In genomic region chr15:97458139-97458747, GRCm38 (mm10) we compare ENCODE assay signal across 9 mouse cellular contexts.
DNase-seq lines count a peak whose midpoint lies in the region; ATAC-seq and TF ChIP-seq lines count a peak whose summit lies in the region.
"Had no signal": no experiment of that assay in that cellular context is flagged by ENCODE, and none has a peak within 500 bp of the region (broad histone marks: within the 10 kb centered on the region; RNA-seq: fewer than 3 reads in every experiment).

No protein-coding gene starts in this region.

- peak; percentile 16; the same call in 1 of the 2 replicates for TF ChIP-seq CTCF in spleen, adult 2 months (IDR thresholded peaks at IDR 0.05; ENCODE audit: extremely low read depth, insufficient read depth, insufficient read length, insufficient replicate concordance)

- no peaks in the 10 kb centered on the region for H3K36me3 ChIP-seq in liver, embryonic 11.5 days (ENCODE audit: control insufficient read depth, insufficient read depth, low read length)
- H3K36me3 ChIP-seq in forebrain, embryonic 11.5 days (ENCODE audit: control insufficient read depth, insufficient read depth, low read length): no peaks in the 10 kb centered on the region
- no peaks in the 10 kb centered on the region for H3K36me3 ChIP-seq in limb, embryonic 13.5 days
- H3K36me3 ChIP-seq in spleen, adult 2 months (ENCODE audit: control insufficient read depth, insufficient read depth, low read length): no peaks in the 10 kb centered on the region

- peak; percentile 14; the same call in 1 of the 2 replicates for TF ChIP-seq POLR2A in spleen, adult 2 months (IDR thresholded peaks at IDR 0.05; ENCODE audit: low read depth, low read length)

- no peak overlapping the region for H3K27ac ChIP-seq in liver, embryonic 11.5 days (ENCODE audit: low read depth, low read length)
- no peak overlapping the region for H3K27ac ChIP-seq in forebrain, embryonic 11.5 days (ENCODE audit: low read depth, low read length)
- H3K27ac ChIP-seq in limb, embryonic 13.5 days: no peak overlapping the region
- H3K27ac ChIP-seq in spleen, adult 2 months (ENCODE audit: insufficient read depth, low read length): peak overlapping the region; percentile 99
- H3K27ac ChIP-seq: macrophage had no signal

- H3K9me3 ChIP-seq in liver, embryonic 11.5 days (ENCODE audit: control insufficient read depth, low read length): no peaks in the 10 kb centered on the region
- no peaks in the 10 kb centered on the region for H3K9me3 ChIP-seq in forebrain, embryonic 11.5 days (ENCODE audit: control insufficient read depth, low read length)
- H3K9me3 ChIP-seq in limb, embryonic 13.5 days: no peaks in the 10 kb centered on the region

- no peak for ATAC-seq in liver, embryonic 11.5 days (replicated peaks; ENCODE audit: low FRiP score)
- ATAC-seq in forebrain, embryonic 11.5 days (replicated peaks; ENCODE audit: low FRiP score): no peak
- ATAC-seq in limb, embryonic 13.5 days (ENCODE audit: low FRiP score, low read depth): no peak

- no peak for DNase-seq in liver, embryonic 11.5 days (ENCODE audit: low spot score)
- DNase-seq in liver: no peak
- DNase-seq in forebrain, embryonic 11.5 days (ENCODE audit: low spot score): peak; percentile 35
- peak; percentile 61 to 69 for DNase-seq in spleen, adult 2 months (ENCODE audit: low read depth in 1 of 2, low spot score in 2 of 2)
- DNase-seq in right cerebral cortex, postnatal 10 days (ENCODE audit: low spot score in 2 of 2): no peak
- no peak for DNase-seq in layer of hippocampus, adult 9-10 months (ENCODE audit: low spot score)
- DNase-seq in gastrocnemius, postnatal 14 days: no peak

- no peak overlapping the region for H3K4me3 ChIP-seq in liver, embryonic 11.5 days (ENCODE audit: low read depth, low read length)
- no peak overlapping the region for H3K4me3 ChIP-seq in forebrain, embryonic 11.5 days (ENCODE audit: low read depth, low read length)
- no peak overlapping the region for H3K4me3 ChIP-seq in limb, embryonic 13.5 days
- peak overlapping the region; percentile 52; the same call in 1 of the 2 replicates for H3K4me3 ChIP-seq in spleen, adult 2 months (ENCODE audit: extremely low read depth, insufficient read depth, insufficient read length)

- H3K9ac ChIP-seq in liver, embryonic 11.5 days (ENCODE audit: low read depth, low read length): no peak overlapping the region
- H3K9ac ChIP-seq in forebrain, embryonic 11.5 days (ENCODE audit: low read length): no peak overlapping the region
- no peak overlapping the region for H3K9ac ChIP-seq in limb, embryonic 13.5 days

- H3K4me2 ChIP-seq in liver, embryonic 11.5 days: peak overlapping the region; percentile 26; the same call in 1 of the 2 replicates
- H3K4me2 ChIP-seq in forebrain, embryonic 11.5 days (ENCODE audit: low read depth, low read length, severe bottlenecking): no peak overlapping the region
- peak overlapping the region; percentile 46 for H3K4me2 ChIP-seq in limb, embryonic 13.5 days (replicated peaks)

- WGBS in liver, embryonic 11.5 days: 32% methylated on average over 17 of the region's 17 CpGs
- 37% methylated on average over 17 of the region's 17 CpGs for WGBS in forebrain, embryonic 11.5 days
- WGBS in limb, embryonic 13.5 days: 37% methylated on average over 17 of the region's 17 CpGs
- WGBS in spleen, adult 2 months: 6% methylated on average over 17 of the region's 17 CpGs

- H3K4me1 ChIP-seq in liver, embryonic 11.5 days (replicated peaks; ENCODE audit: control insufficient read depth, insufficient read depth, low read length): no peaks in the 10 kb centered on the region
- no peaks in the 10 kb centered on the region for H3K4me1 ChIP-seq in forebrain, embryonic 11.5 days (replicated peaks; ENCODE audit: control insufficient read depth, insufficient read depth, low read length)
- H3K4me1 ChIP-seq in limb, embryonic 13.5 days: peaks cover 16% of the 10 kb centered on the region; the same call in 1 of the 2 replicates
- H3K4me1 ChIP-seq in spleen, adult 2 months (ENCODE audit: control insufficient read depth, insufficient read depth, insufficient read length): peaks cover 28% of the 10 kb centered on the region

- intact Hi-C loops in gastrocnemius, postnatal 14 days (cut with DNase I; ENCODE audit: low total_unique reads): no loop called here

- no peaks in the 10 kb centered on the region for H3K27me3 ChIP-seq in liver, embryonic 11.5 days (replicated peaks; ENCODE audit: control insufficient read depth, insufficient read depth, low read length)
- H3K27me3 ChIP-seq in forebrain, embryonic 11.5 days (ENCODE audit: control insufficient read depth, insufficient read depth, low read length): no peaks in the 10 kb centered on the region
- no peaks in the 10 kb centered on the region for H3K27me3 ChIP-seq in limb, embryonic 13.5 days
- no peaks in the 10 kb centered on the region for H3K27me3 ChIP-seq in spleen, adult 2 months (ENCODE audit: control insufficient read depth, insufficient read depth, low read length)

Comparison
In these comparisons a context has a peak if more than half of its experiments do, and no peak if none do; other contexts are left out.
1. DNase-seq: peak in forebrain, embryonic 11.5 days (single experiment) and spleen, adult 2 months (2 of 2); none in liver, embryonic 11.5 days (single experiment), liver (single experiment), right cerebral cortex, postnatal 10 days (0 of 2), layer of hippocampus, adult 9-10 months (single experiment) and gastrocnemius, postnatal 14 days (single experiment).